Mouse (Mus musculus) midbrain, embryonic 10.5 days (tissue): Measurements from ENCODE around the gene Pstpip1. TPM values are rescaled to one million over a fixed set of nuclear protein-coding genes. Genes with fewer than 3 reads are reported as not detected.

Experiments used
- DNase-seq: peaks from one replicate; pipeline ENCODE4 v3.0.0-alpha.2; 2017; ENCODE audit warnings: low spot score
- H3K27ac ChIP-seq: fragments of 300-500 bp; sonication (generic); replicated peaks from 2 replicates; pipeline ENCODE4 v1.5.1; 2016; ENCODE audit warnings: mild to moderate bottlenecking
- H3K27me3 ChIP-seq: fragments of 300-500 bp; sonication (generic); 2 replicates; pipeline ENCODE4 v1.6.1; 2016; ENCODE audit warnings: low read depth, mild to moderate bottlenecking; ENCODE audit not compliant: poor library complexity, severe bottlenecking
- H3K36me3 ChIP-seq: fragments of 300-500 bp; sonication (generic); 2 replicates; pipeline ENCODE4 v1.6.1; 2016; ENCODE audit warnings: mild to moderate bottlenecking, moderate library complexity
- H3K4me1 ChIP-seq: fragments of 300-500 bp; sonication (generic); 2 replicates; pipeline ENCODE4 v1.6.1; 2016
- H3K4me3 ChIP-seq: fragments of 300-500 bp; sonication (generic); 2 replicates; pipeline ENCODE4 v1.5.1; 2016; ENCODE audit warnings: mild to moderate bottlenecking, moderate library complexity
- H3K9me3 ChIP-seq: fragments of 300-500 bp; sonication (generic); replicated peaks from 2 replicates; pipeline ENCODE4 v1.6.1; 2016; ENCODE audit warnings: mild to moderate bottlenecking
- WGBS: fragments of 180-500 bp; shearing (Covaris S2); methylation state at CpG from one replicate; pipeline ENCODE4 v1.1.7; 2016; 5-methylcytosine and 5-hydroxymethylcytosine counted together
- polyA plus RNA-seq: library from polyadenylated mRNA; unstranded; fragments of >200 nt; fragmentation: Nextera tagmentation; extraction: Ambion mirVana; gene quantifications from 2 replicates; pipeline ENCODE4 v1.2.1, GENCODE M21; 2016

Pstpip1 gene
- polyA plus RNA-seq, 1 experiment from 2014 or later, result 0.52 TPM

GRCm38 (mm10) chr9:56134614-56135013 lies 44.9 kb downstream of the Pstpip1 start:
- Histone ChIP-seq H3K36me3 (peaks cover 96% of the 10 kb centered on the region), H3K4me1 (no peaks in the 10 kb centered on the region), H3K9me3 (no peaks in the 10 kb centered on the region), H3K27ac (no peak overlapping the region), H3K4me3 (no peak overlapping the region), H3K27me3 (no peaks in the 10 kb centered on the region)
- 96% methylated on average over 4 of the region's 4 CpGs for WGBS
- DNase-seq, result no peak

GRCm38 (mm10) chr9:56135590-56136197 lies 45.9 kb downstream of the Pstpip1 start:
- no peaks in the 10 kb centered on the region for H3K4me1 ChIP-seq
- peaks cover 96% of the 10 kb centered on the region for H3K36me3 ChIP-seq
- no peak for DNase-seq
- H3K4me3 ChIP-seq, result no peak overlapping the region
- WGBS, result 93% methylated on average over 4 of the region's 4 CpGs
- no peaks in the 10 kb centered on the region for H3K27me3 ChIP-seq
- no peaks in the 10 kb centered on the region for H3K9me3 ChIP-seq
- H3K27ac ChIP-seq, result no peak overlapping the region

DNA sequence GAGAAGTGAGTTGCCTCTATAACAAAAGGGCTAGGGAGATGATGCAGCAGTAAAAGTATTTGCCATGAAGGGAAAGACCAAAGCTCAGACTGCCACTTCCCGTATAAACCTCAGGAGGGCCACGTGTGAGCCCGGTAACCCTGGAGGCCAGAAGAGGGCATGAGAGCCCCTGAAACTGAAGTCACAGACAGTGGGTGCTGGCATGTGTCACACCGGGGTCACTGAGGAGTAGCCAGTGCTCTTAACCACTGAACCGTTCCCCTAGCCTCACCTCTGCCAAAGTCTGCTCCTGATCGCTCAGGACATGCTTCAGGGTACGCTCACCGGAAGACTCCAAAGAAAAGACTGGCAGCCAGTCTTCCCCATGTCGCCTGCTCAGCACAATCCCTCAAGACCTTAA lies 52.0 kb downstream of the Pstpip1 start:
- no peak for DNase-seq
- H3K4me3 ChIP-seq, result no peak overlapping the region
- H3K27me3 ChIP-seq, result no peaks in the 10 kb centered on the region
- peaks cover 96% of the 10 kb centered on the region for H3K36me3 ChIP-seq
- 90% methylated on average over 9 of the region's 9 CpGs for WGBS
- no peaks in the 10 kb centered on the region for H3K9me3 ChIP-seq
- no peak overlapping the region for H3K27ac ChIP-seq
- H3K4me1 ChIP-seq, result no peaks in the 10 kb centered on the region

GRCm38 (mm10) chr9:56144366-56145003 lies 54.7 kb downstream of the Pstpip1 start:
- Histone ChIP-seq H3K27ac (no peak overlapping the region), H3K4me1 (no peaks in the 10 kb centered on the region), H3K9me3 (no peaks in the 10 kb centered on the region), H3K4me3 (no peak overlapping the region), H3K27me3 (no peaks in the 10 kb centered on the region), H3K36me3 (peaks cover 86% of the 10 kb centered on the region)
- DNase-seq, result no peak
- 93% methylated on average over 7 of the region's 7 CpGs for WGBS

DNA sequence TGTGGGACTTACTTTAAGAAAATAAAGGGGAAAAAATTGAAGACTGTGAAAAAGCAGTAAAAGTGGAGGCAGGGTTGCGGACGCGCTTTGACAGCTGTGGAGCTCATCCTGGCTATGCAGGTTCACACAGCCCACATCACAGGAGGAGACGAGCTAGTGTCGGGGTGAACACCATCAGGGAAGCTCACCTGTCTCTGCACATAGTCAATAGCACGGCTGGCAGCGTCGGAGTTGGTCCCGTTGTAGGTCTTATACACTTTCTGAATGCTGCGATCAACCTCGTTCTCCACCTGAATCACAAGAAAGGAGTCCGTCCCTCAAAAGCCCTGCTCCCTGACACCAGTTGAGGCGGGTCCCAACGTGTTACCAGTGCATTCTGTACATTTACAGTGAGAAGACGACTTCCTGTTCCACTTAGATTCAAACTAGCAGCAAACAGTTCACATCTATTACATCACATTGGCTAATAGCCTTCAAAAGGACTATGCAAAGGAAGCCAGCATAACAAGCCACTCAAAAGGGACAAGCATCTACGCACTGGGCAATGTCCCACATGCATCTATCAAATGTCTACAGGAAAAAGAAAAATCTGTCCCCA lies 56.7 kb downstream of the Pstpip1 start:
- Histone ChIP-seq H3K27me3 (no peaks in the 10 kb centered on the region), H3K27ac (no peak overlapping the region), H3K4me1 (no peaks in the 10 kb centered on the region), H3K4me3 (no peak overlapping the region), H3K9me3 (no peaks in the 10 kb centered on the region; the same call in 1 of the 2 replicates), H3K36me3 (peaks cover 77% of the 10 kb centered on the region)
- 94% methylated on average over 16 of the region's 16 CpGs for WGBS
- DNase-seq, result no peak

- no peaks in the 10 kb centered on the region for H3K27me3 ChIP-seq
- H3K9me3 ChIP-seq, result no peaks in the 10 kb centered on the region; the same call in 1 of the 2 replicates
- WGBS, result 78% methylated on average over 7 of the region's 7 CpGs
- no peak overlapping the region for H3K4me3 ChIP-seq
- no peak overlapping the region for H3K27ac ChIP-seq
- H3K36me3 ChIP-seq, result peaks cover 30% of the 10 kb centered on the region
- DNase-seq, result no peak
- peaks cover 12% of the 10 kb centered on the region; the same call in 1 of the 2 replicates for H3K4me1 ChIP-seq
Observed at GRCm38 (mm10) chr9:56151745-56152481, 62.2 kb downstream of the Pstpip1 start.

- Histone ChIP-seq H3K27me3 (no peaks in the 10 kb centered on the region), H3K4me3 (no peak overlapping the region), H3K9me3 (no peaks in the 10 kb centered on the region; the same call in 1 of the 2 replicates), H3K36me3 (peaks cover 23% of the 10 kb centered on the region), H3K27ac (no peak overlapping the region), H3K4me1 (peaks cover 12% of the 10 kb centered on the region; the same call in 1 of the 2 replicates)
- DNase-seq, result no peak
- WGBS, result 79% methylated on average over 4 of the region's 4 CpGs
Observed at GRCm38 (mm10) chr9:56152482-56153007, 62.8 kb downstream of the Pstpip1 start.

- peaks cover 18% of the 10 kb centered on the region for H3K36me3 ChIP-seq
- DNase-seq, result no peak
- 96% methylated on average over 5 of the region's 5 CpGs for WGBS
- H3K4me1 ChIP-seq, result peaks cover 32% of the 10 kb centered on the region
- no peak overlapping the region for H3K27ac ChIP-seq
- no peak overlapping the region for H3K4me3 ChIP-seq
- H3K27me3 ChIP-seq, result no peaks in the 10 kb centered on the region
- no peaks in the 10 kb centered on the region; the same call in 1 of the 2 replicates for H3K9me3 ChIP-seq
Observed at GRCm38 (mm10) chr9:56154572-56154971, 64.8 kb downstream of the Pstpip1 start.

- H3K27me3 ChIP-seq, result no peaks in the 10 kb centered on the region
- WGBS, result 79% methylated on average over 2 of the region's 2 CpGs
- H3K4me1 ChIP-seq, result peaks cover 36% of the 10 kb centered on the region
- DNase-seq, result no peak
- H3K36me3 ChIP-seq, result no peaks in the 10 kb centered on the region; the same call in 1 of the 2 replicates
- H3K27ac ChIP-seq, result no peak overlapping the region
- no peaks in the 10 kb centered on the region for H3K9me3 ChIP-seq
- H3K4me3 ChIP-seq, result 0 out of 2 replicates have a peak overlapping the region, but pooled peaks have one; percentile 5
Observed at GRCm38 (mm10) chr9:56158077-56158476, 68.3 kb downstream of the Pstpip1 start.

- Histone ChIP-seq H3K27me3 (no peaks in the 10 kb centered on the region), H3K4me3 (peak overlapping the region; percentile 97), H3K36me3 (no peaks in the 10 kb centered on the region; the same call in 1 of the 2 replicates), H3K4me1 (peaks cover 38% of the 10 kb centered on the region), H3K27ac (peak overlapping the region; percentile 100; the same call in 1 of the 2 replicates), H3K9me3 (no peaks in the 10 kb centered on the region)
- no peak for DNase-seq
- 17% methylated on average over 2 of the region's 2 CpGs for WGBS
Observed at GRCm38 (mm10) chr9:56159456-56159855, 69.7 kb downstream of the Pstpip1 start.

- Histone ChIP-seq H3K9me3 (no peaks in the 10 kb centered on the region), H3K27ac (peak overlapping the region; percentile 100)
- WGBS, result under 1% methylated on average over 82 of the region's 82 CpGs
Observed at GRCm38 (mm10) chr9:56160341-56161141, 70.8 kb downstream of the Pstpip1 start.

More at GRCm38 (mm10) chr9:56160341-56161141, 70.8 kb downstream of the Pstpip1 start:
- H3K36me3 ChIP-seq, result no peaks in the 10 kb centered on the region; the same call in 1 of the 2 replicates
- H3K4me3 ChIP-seq, result peak overlapping the region; percentile 97
- peaks cover 38% of the 10 kb centered on the region for H3K4me1 ChIP-seq
- H3K27me3 ChIP-seq, result no peaks in the 10 kb centered on the region
- peak; percentile 94 for DNase-seq
